Mouse (Mus musculus) liver, adult 2 months (tissue): ENCODE measurements around the gene Dhdds. TPM values are rescaled to one million over a fixed set of nuclear protein-coding genes. Genes with fewer than 3 reads are reported as not detected.
A peak's percentile ranks its signal among the peaks of the same experiment; 100 is the strongest.

Source experiments
- DNase-seq: peaks from one replicate; pipeline ENCODE4 v3.0.0-alpha.2; 2011; ENCODE audit warnings: low read depth, low spot score; ENCODE audit errors: extremely low read depth
- H3K27ac ChIP-seq: fragments of 200-500 bp; replicated peaks from 2 replicates; pipeline ENCODE4 v1.5.1; 2012; ENCODE audit warnings: low read depth, mild to moderate bottlenecking, control low read depth, inconsistent platforms, low read length; ENCODE audit not compliant: insufficient read depth
- H3K27me3 ChIP-seq: fragments of 200-500 bp; 2 replicates; pipeline ENCODE4 v1.6.1; 2012; ENCODE audit warnings: mild to moderate bottlenecking, moderate library complexity, low read length, inconsistent platforms; ENCODE audit not compliant: control insufficient read depth, insufficient read depth
- H3K36me3 ChIP-seq: fragments of 200-500 bp; 2 replicates; pipeline ENCODE4 v1.6.1; 2012; ENCODE audit warnings: low read length, inconsistent platforms; ENCODE audit not compliant: control insufficient read depth, insufficient read depth
- H3K4me1 ChIP-seq: fragments of 200-500 bp; 2 replicates; pipeline ENCODE4 v1.6.1; 2011; ENCODE audit warnings: low read length; ENCODE audit not compliant: control insufficient read depth, insufficient read depth
- H3K4me3 ChIP-seq: fragments of 200-500 bp; 2 replicates; pipeline ENCODE4 v1.5.1; 2011; ENCODE audit warnings: low read depth, mild to moderate bottlenecking, control low read depth, low read length, moderate library complexity; ENCODE audit not compliant: insufficient read depth
- H3K79me2 ChIP-seq: fragments of 200-500 bp; 2 replicates; pipeline ENCODE4 v1.6.1; 2012; ENCODE audit warnings: inconsistent platforms, mild to moderate bottlenecking, low read length, moderate library complexity; ENCODE audit not compliant: control insufficient read depth, insufficient read depth
- H3K9ac ChIP-seq: fragments of 200-500 bp; 2 replicates; pipeline ENCODE4 v1.6.1; 2012; ENCODE audit warnings: low read depth, mild to moderate bottlenecking, control low read depth, inconsistent platforms, low read length
- CTCF ChIP-seq: fragments of 200-500 bp; IDR thresholded peaks from 2 replicates; pipeline ENCODE4 v1.5.1; 2011; ENCODE audit warnings: low read depth, low read length, control low read depth
- POLR2A ChIP-seq: fragments of 200-500 bp; IDR thresholded peaks from 2 replicates; pipeline ENCODE4 v1.6.1; 2011; ENCODE audit warnings: low read length, control low read depth; ENCODE audit not compliant: insufficient read depth; ENCODE audit errors: extremely low read depth
- WGBS: fragments of 180-500 bp; shearing (Covaris S2); methylation state at CpG from one replicate; pipeline ENCODE4 v1.1.7; 2018; 5-methylcytosine and 5-hydroxymethylcytosine counted together
- polyA plus RNA-seq: library from polyadenylated mRNA; depleted of rRNA; stranded (reverse); fragments of >200 nt; gene quantifications from 2 replicates; pipeline ENCODE4 v1.2.3, GENCODE M21; 2012
- total RNA-seq: library from RNA; depleted of rRNA; stranded (reverse); fragments of >200 nt; gene quantifications from 2 replicates; pipeline ENCODE4 v1.2.3, GENCODE M21; 2014

The Dhdds gene
- total and polyA plus RNA-seq, 2 experiments: 14.0 to 21.3 TPM

DNA sequence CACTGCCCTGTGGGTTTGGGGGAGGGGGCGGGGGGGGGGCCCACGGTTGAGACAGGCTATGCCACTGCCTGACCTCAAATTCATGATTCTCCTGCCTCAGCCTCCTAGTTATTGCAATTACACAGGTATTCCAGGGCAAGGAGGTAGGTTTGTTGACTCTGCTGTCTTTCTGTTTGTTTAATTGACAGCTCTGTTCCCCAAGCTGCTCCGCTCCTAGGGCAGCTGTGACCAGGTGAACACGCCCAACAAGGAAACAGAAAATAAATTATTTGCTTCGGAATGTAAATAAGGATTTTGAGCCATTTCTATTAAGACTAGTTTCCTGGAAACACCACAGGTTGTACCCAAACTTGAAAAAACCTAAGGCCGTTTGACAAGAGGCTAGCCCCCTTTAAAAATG is 9.0 kb upstream of the Dhdds start:
- no peak overlapping the region for H3K27ac ChIP-seq
- no peak overlapping the region for H3K9ac ChIP-seq
- WGBS: 30% methylated on average over 6 of the region's 6 CpGs

DNA sequence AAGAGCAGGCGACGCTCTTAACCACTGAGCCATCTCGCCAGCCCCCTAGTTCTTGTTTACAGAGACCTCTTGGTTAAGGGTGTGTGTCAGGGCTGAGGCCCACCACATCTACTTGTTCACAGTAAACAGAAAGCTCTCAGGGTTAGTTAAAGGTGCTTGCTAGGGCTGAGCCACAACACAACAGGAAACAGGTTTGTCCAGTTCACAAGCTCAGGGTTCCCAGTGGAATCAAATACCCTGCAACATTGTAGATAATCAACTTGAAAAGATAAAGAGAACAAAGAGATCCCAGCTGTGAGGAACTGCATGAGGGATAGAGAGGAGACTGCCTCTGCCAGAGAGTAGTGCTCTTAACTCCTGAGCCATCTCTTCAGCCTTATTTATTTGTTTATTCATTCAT is 6.1 kb upstream of the Dhdds start:
- H3K36me3 ChIP-seq: no peaks in the 10 kb centered on the region
- no peak for DNase-seq
- no peak overlapping the region for H3K9ac ChIP-seq
- 92% methylated on average over 3 of the region's 3 CpGs for WGBS
- H3K27ac ChIP-seq: no peak overlapping the region
- H3K27me3 ChIP-seq: no peaks in the 10 kb centered on the region
- TF ChIP-seq POLR2A: no peak
- no peak for TF ChIP-seq CTCF
- H3K4me3 ChIP-seq: no peak overlapping the region
- no peaks in the 10 kb centered on the region for H3K4me1 ChIP-seq
- no peaks in the 10 kb centered on the region for H3K79me2 ChIP-seq

More for the DNA sequence above, 9.0 kb upstream of the Dhdds start:
- no peak for DNase-seq
- TF ChIP-seq POLR2A: no peak
- TF ChIP-seq CTCF: no peak
- Histone ChIP-seq H3K27me3 (no peaks in the 10 kb centered on the region), H3K4me3 (no peak overlapping the region), H3K79me2 (no peaks in the 10 kb centered on the region), H3K36me3 (no peaks in the 10 kb centered on the region), H3K4me1 (no peaks in the 10 kb centered on the region)

DNA sequence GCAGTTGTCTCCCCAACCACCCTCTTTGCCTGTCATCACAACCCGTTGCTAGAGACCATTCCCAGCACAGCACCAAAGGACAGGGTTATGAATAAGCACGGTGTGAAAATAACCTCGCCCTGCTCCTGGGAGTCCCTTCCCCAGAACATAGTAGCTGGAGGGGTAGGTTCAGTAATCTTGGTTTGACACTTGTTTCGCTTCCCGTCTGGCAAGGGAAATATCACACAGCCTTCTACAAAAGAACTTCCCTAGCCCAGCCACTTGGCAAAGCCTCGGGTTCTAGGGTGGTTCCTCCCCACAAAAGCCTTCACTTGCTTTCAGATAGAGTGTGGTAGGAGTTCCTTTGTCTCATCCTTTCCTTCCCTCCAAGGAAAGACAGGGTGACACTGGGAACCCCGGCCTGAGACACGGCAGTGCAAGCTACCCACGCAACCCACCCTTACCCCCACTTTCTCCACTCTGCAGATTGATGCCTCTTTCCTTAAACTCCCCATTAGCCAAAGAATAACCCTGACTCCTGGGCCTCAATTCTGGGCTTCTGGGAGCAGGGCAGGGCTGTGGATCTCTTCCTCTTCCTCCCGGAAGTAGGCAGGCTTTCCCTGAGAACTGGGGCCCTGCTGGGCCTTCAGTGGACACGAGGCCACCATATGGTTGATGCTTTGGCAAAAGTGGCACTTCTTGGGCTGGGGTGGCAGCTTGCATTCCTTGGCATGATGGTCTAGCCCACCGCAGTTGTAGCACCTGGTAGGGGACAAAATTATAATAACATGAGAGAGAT is 5.1 kb upstream of the Dhdds start:
- no peaks in the 10 kb centered on the region for H3K79me2 ChIP-seq
- no peak overlapping the region for H3K4me3 ChIP-seq
- TF ChIP-seq CTCF (no peak), POLR2A (no peak)
- no peak overlapping the region for H3K9ac ChIP-seq
- DNase-seq: peak; percentile 16
- WGBS: 77% methylated on average over 12 of the region's 12 CpGs
- no peaks in the 10 kb centered on the region for H3K4me1 ChIP-seq
- no peak overlapping the region for H3K27ac ChIP-seq
- no peaks in the 10 kb centered on the region for H3K36me3 ChIP-seq
- no peaks in the 10 kb centered on the region for H3K27me3 ChIP-seq

DNA sequence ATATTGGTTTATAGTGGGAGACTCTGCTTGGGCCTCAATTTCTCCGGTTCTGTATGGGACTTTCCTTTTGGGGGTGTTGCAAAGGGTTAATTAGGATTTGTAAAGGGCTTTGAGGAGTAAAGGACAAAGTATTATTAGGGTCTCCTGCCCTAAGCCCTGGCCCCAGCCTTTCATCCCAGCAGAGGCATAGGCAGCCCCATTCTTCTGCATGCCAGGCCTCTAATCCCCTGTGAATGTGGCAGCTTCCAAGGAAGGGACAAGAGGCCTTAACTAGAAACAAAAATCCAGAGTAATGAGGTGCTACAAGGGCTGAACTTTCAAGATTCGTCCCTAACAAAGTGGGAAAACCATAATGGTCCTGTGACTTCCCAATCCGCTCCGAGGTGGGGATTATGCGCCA is 2.2 kb upstream of the Dhdds start:
- H3K79me2 ChIP-seq: 0 out of 2 replicates have a peak, but pooled peaks cover 2% of the 10 kb centered on the region
- TF ChIP-seq CTCF (no peak), POLR2A (no peak)

DNA sequence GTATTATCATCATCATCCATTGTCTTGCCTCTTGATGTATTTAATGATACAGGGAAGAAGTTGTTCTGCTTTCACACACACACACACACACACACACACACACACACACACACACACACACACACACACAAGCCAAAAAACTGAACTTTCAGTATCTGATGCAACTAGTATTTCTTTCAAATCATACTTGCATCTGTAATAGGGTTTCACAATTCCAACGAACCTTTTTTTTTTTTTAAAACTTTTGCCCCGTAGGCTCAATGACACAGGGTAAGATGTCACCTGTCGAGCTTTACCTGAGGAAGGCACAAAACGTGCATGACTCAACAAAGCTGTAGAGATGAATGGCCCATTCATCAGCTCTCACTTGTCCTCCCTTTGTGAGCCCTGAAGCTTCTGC is 1.5 kb upstream of the Dhdds start:
- H3K27ac ChIP-seq: no peak overlapping the region
- H3K36me3 ChIP-seq: peaks cover 2% of the 10 kb centered on the region; the same call in 1 of the 2 replicates
- no peak overlapping the region for H3K9ac ChIP-seq
- WGBS: 60% methylated on average over 4 of the region's 4 CpGs
- DNase-seq: no peak
- no peak for TF ChIP-seq CTCF
- no peak for TF ChIP-seq POLR2A
- H3K79me2 ChIP-seq: 0 out of 2 replicates have a peak, but pooled peaks cover 2% of the 10 kb centered on the region
- H3K4me1 ChIP-seq: no peaks in the 10 kb centered on the region
- H3K27me3 ChIP-seq: no peaks in the 10 kb centered on the region
- H3K4me3 ChIP-seq: no peak overlapping the region

More for the DNA sequence above, 2.2 kb upstream of the Dhdds start:
- Histone ChIP-seq H3K4me3 (no peak overlapping the region), H3K9ac (no peak overlapping the region), H3K36me3 (peaks cover 1% of the 10 kb centered on the region; the same call in 1 of the 2 replicates), H3K27ac (no peak overlapping the region), H3K4me1 (no peaks in the 10 kb centered on the region), H3K27me3 (no peaks in the 10 kb centered on the region)
- DNase-seq: no peak
- WGBS: 86% methylated on average over 5 of the region's 5 CpGs

DNA sequence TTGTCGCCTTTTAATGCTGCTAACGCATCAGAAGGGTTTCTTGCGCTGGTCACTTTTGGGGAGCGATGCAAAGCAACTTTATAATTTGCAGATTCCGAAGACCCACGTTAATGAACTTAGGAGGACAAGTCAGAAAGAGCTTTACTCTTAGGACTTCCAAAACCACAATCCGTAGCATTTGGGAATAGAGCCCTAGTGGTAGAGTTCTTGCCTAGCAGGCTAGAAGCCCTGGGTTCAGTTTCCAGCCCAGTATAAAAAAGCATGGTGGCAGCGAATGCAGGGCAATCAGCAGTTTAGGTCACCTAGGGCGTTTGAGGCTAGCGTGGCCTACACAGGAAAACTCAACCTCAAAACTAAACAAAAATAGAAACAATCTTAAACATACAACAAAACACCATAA is 992 bp upstream of the Dhdds start:
- no peak for DNase-seq
- no peaks in the 10 kb centered on the region for H3K4me1 ChIP-seq
- H3K36me3 ChIP-seq: peaks cover 2% of the 10 kb centered on the region; the same call in 1 of the 2 replicates
- TF ChIP-seq CTCF (no peak), POLR2A (no peak)
- whole genome bisulfite sequencing: 80% methylated on average over 10 of the region's 10 CpGs
- H3K9ac ChIP-seq: no peak overlapping the region
- H3K27ac ChIP-seq: no peak overlapping the region
- no peak overlapping the region for H3K4me3 ChIP-seq
- H3K79me2 ChIP-seq: 0 out of 2 replicates have a peak, but pooled peaks cover 2% of the 10 kb centered on the region
- H3K27me3 ChIP-seq: no peaks in the 10 kb centered on the region
